Mouse (Mus musculus): ENCODE data around the gene Unk.

DNA sequence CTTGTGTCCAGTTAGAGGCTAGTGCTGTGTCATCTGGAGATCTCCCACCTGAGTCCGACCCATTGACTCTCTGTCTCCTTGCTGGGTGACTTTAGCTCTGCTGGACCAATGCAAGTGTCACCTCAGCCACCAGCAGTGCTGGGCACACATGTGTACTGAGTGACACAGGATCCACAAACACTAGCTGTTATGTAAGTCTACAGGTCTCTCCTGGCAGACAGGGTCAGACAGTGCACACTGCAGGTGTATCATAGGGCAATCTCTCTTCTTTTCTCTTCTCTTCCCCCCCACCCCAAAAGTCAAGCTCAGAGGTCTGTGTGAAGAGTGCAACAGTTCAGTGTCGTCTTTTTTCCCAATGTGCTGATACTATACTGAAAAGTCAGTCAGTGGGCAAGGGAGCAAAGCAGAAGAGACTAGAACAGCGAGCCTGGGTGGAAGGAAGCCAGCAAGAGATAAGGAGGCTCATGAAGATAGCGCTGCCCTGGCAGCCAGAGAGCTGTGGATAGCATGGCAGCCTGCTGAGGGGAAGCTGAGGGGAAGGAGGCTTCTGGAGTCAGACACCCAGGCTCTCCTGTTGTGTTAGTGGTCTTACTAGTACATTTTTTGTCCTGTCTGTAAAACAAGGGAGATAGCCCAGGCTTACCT is 27.2 kb downstream of the Unk start:
- TF ChIP-seq CTCF (IDR thresholded peaks at IDR 0.05; ENCODE audit: borderline replicate concordance, insufficient read depth, low read depth, low read length) = no peak
- no peak for TF ChIP-seq POLR2A (IDR thresholded peaks at IDR 0.05; ENCODE audit: borderline replicate concordance, insufficient read depth, low read length)

All from cerebellum, adult 2 months (tissue).